Mouse (Mus musculus) forebrain, embryonic 11.5 days (tissue): ENCODE data around the gene Cdk19. TPM values are rescaled to one million over a fixed set of nuclear protein-coding genes. Genes with fewer than 3 reads are reported as not detected.

Experiments
- ATAC-seq: fragments of 200-750 bp; cut with Nextera tagmentation; replicated peaks from 2 replicates; pipeline ENCODE4 v1.8.0; 2017; ENCODE audit warnings: moderate TSS enrichment; ENCODE audit not compliant: low FRiP score
- DNase-seq: peaks from one replicate; pipeline ENCODE4 v3.0.0-alpha.2; 2017; ENCODE audit warnings: low spot score
- H3K27ac ChIP-seq: fragments of 300-500 bp; sonication (generic); 2 replicates; pipeline ENCODE4 v1.5.1; 2014; ENCODE audit warnings: low read depth, low read length
- H3K27me3 ChIP-seq: fragments of 300-500 bp; sonication (generic); 2 replicates; pipeline ENCODE4 v1.6.1; 2014; ENCODE audit warnings: mild to moderate bottlenecking, low read length, mixed read lengths; ENCODE audit not compliant: control insufficient read depth, insufficient read depth
- H3K36me3 ChIP-seq: fragments of 300-500 bp; sonication (generic); 2 replicates; pipeline ENCODE4 v1.6.1; 2014; ENCODE audit warnings: mild to moderate bottlenecking, low read length, moderate library complexity, mixed read lengths; ENCODE audit not compliant: control insufficient read depth, insufficient read depth
- H3K4me1 ChIP-seq: fragments of 300-500 bp; sonication (generic); replicated peaks from 2 replicates; pipeline ENCODE4 v1.6.1; 2014; ENCODE audit warnings: low read length, mixed read lengths; ENCODE audit not compliant: control insufficient read depth, insufficient read depth
- H3K4me2 ChIP-seq: fragments of 300-500 bp; sonication (generic); 2 replicates; pipeline ENCODE4 v1.6.1; 2014; ENCODE audit warnings: low read depth, mild to moderate bottlenecking, low read length, moderate library complexity, mixed read lengths; ENCODE audit not compliant: severe bottlenecking
- H3K4me3 ChIP-seq: fragments of 300-500 bp; sonication (generic); 2 replicates; pipeline ENCODE4 v1.5.1; 2014; ENCODE audit warnings: low read depth, low read length
- H3K9ac ChIP-seq: fragments of 300-500 bp; sonication (generic); 2 replicates; pipeline ENCODE4 v1.6.1; 2014; ENCODE audit warnings: low read length
- H3K9me3 ChIP-seq: fragments of 300-500 bp; sonication (generic); 2 replicates; pipeline ENCODE4 v1.6.1; 2016; ENCODE audit warnings: low read length, mixed read lengths; ENCODE audit not compliant: control insufficient read depth
- WGBS: fragments of 180-500 bp; shearing (Covaris S2); extraction: QIAGEN DNeasy Blood & Tissue Kit; methylation state at CpG from one replicate; pipeline ENCODE4 v1.1.7; 2014; 5-methylcytosine and 5-hydroxymethylcytosine counted together
- polyA plus RNA-seq: library from polyadenylated mRNA; unstranded; fragments of >200 nt; fragmentation: Nextera tagmentation; extraction: Ambion mirVana; gene quantifications from 2 replicates; pipeline ENCODE4 v1.2.1, GENCODE M21; 2014

Gene Cdk19
- polyA plus RNA-seq, 1 experiment from 2014 or later: 8.0 TPM

DNA sequence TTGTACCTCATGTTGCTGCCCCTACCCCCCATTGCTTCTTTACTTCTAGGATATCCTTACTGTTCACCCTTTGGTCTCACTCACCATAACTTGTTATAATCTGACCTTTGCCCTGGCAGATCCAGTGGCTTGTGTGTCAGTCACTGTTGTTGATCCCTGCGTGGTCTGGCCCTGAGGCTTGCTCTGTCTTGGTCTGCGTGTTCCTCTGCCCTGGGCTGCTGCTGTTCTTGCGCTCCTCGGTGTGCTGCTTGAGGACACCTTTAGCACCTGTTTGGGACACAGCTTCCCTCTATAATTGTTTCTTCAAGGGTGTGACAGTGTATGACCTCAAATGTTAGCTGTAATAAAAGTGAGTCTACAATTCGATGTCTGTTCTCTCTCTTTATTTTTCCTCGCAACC, 122.0 kb downstream of the Cdk19 start:
- no peak overlapping the region for H3K4me3 ChIP-seq
- no peaks in the 10 kb centered on the region for H3K4me1 ChIP-seq
- H3K9ac ChIP-seq: no peak overlapping the region
- no peak overlapping the region for H3K27ac ChIP-seq
- ATAC-seq (no peak), DNase-seq (no peak)
- no peaks in the 10 kb centered on the region for H3K36me3 ChIP-seq
- WGBS: 87% methylated on average over 6 of the region's 6 CpGs
- H3K9me3 ChIP-seq: no peaks in the 10 kb centered on the region
- no peaks in the 10 kb centered on the region for H3K27me3 ChIP-seq
- no peak overlapping the region for H3K4me2 ChIP-seq

DNA sequence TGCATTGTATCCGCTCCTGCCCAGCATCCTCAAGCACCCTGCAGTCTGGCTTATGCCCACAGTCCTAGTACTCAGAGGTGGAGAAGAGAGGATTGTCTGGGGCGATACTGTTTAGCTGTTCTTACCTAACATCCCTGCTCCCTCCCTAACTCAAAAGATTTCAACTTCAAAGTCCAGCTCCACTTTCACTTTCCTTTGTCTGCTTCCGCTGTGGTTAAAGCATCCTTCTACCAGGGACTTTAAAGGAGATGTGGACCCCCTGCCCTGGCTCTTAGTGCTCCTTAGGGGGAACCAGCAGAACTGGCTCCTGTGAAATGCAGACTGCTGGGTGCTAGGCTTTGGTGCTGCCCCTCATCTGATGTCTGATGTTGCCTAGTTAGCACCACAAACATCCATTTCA, 122.9 kb downstream of the Cdk19 start:
- H3K36me3 ChIP-seq: no peaks in the 10 kb centered on the region
- H3K4me3 ChIP-seq: no peak overlapping the region
- H3K27me3 ChIP-seq: no peaks in the 10 kb centered on the region
- DNase-seq (no peak), ATAC-seq (no peak)
- H3K27ac ChIP-seq: no peak overlapping the region
- WGBS: 34% methylated on average over 3 of the region's 3 CpGs
- H3K4me1 ChIP-seq: no peaks in the 10 kb centered on the region
- no peaks in the 10 kb centered on the region for H3K9me3 ChIP-seq
- H3K9ac ChIP-seq: no peak overlapping the region
- no peak overlapping the region for H3K4me2 ChIP-seq

DNA sequence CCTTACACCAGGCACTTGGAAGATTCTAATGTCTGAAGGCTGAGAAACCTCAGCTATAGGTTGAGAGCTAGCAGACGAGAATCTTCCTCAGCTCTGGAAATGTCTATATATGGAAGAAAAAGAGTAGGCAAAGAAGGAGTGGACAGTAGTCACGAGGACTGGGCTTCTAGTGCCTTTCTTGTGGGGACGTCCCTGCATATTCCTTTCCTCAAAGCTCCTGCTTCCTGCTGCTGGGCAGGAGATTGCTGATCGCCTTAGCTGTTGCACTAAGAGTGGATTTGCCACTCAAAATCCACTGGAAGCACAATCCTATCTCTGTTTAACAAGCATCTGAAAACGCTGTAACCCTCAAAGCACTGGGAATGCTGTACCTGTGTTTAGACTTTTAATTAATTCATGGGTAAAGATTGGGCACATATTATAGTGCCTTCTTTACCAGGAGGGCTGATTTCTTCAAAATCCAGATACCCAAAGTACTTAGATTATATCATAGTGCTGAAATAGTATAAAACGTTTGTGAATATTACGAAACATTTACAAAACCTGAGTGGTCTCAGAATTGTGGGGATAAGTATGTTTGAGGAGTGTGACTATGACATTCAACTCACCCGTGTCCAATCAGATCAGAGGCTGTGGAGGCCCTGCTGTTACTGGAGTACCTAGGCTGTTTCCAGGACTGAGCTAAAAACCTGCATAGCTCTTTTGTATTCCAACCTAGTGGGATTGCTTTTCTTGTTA, 128.0 kb downstream of the Cdk19 start:
- Histone ChIP-seq H3K4me2 (no peak overlapping the region), H3K36me3 (no peaks in the 10 kb centered on the region), H3K4me1 (no peaks in the 10 kb centered on the region), H3K9me3 (no peaks in the 10 kb centered on the region), H3K27me3 (no peaks in the 10 kb centered on the region), H3K27ac (no peak overlapping the region), H3K9ac (no peak overlapping the region), H3K4me3 (no peak overlapping the region)
- ATAC-seq (no peak), DNase-seq (no peak)
- 83% methylated on average over 8 of the region's 8 CpGs for WGBS

DNA sequence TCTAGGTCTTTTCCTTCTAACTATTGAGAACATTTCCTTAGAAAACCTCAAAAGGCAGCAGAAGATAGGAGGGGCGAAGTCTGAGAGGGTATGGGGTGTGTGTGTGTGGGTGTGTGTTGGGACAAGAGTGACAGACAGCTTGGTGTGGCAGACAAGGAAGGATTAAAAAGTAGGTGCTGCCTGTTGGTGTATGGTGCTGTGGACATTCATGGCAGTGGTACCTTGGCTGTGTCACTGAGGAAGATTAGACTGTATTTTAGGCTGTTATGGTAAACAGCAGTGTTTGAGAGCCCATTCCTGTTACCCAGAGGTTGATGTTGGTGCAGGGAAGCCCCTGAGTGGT, 128.5 kb downstream of the Cdk19 start:
- no peaks in the 10 kb centered on the region for H3K9me3 ChIP-seq
- no peaks in the 10 kb centered on the region; the same call in 1 of the 2 replicates for H3K36me3 ChIP-seq
- H3K4me2 ChIP-seq: no peak overlapping the region
- H3K9ac ChIP-seq: no peak overlapping the region
- 87% methylated on average over 1 of the region's 1 CpGs for WGBS
- ATAC-seq: no peak
- no peak overlapping the region for H3K4me3 ChIP-seq
- no peak for DNase-seq
- H3K27ac ChIP-seq: no peak overlapping the region
- H3K4me1 ChIP-seq: no peaks in the 10 kb centered on the region
- H3K27me3 ChIP-seq: no peaks in the 10 kb centered on the region

DNA sequence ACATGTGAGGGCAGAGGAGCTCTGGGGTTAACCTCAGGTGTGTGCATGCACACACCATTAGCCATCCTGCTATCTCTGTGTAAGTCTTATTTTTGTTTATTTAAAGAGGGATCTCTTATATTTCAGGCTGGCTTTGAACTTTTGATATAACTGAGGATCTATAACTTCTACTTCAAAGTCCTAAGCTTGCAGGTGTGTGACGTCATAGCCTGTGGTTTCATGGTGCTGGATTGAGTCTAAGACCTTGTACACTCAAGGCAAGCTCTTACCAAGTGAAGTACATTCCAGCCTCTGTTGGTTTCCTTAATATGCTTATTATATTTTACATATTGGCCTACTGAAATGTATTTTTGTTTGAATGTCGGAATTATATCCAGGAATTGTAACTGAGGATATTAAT, 129.8 kb downstream of the Cdk19 start:
- Histone ChIP-seq H3K27ac (no peak overlapping the region), H3K27me3 (no peaks in the 10 kb centered on the region), H3K4me3 (no peak overlapping the region), H3K9ac (no peak overlapping the region), H3K4me1 (no peaks in the 10 kb centered on the region), H3K9me3 (no peaks in the 10 kb centered on the region), H3K36me3 (no peaks in the 10 kb centered on the region; the same call in 1 of the 2 replicates), H3K4me2 (no peak overlapping the region)
- DNase-seq (no peak), ATAC-seq (no peak)
- 89% methylated on average over 2 of the region's 2 CpGs for WGBS

DNA sequence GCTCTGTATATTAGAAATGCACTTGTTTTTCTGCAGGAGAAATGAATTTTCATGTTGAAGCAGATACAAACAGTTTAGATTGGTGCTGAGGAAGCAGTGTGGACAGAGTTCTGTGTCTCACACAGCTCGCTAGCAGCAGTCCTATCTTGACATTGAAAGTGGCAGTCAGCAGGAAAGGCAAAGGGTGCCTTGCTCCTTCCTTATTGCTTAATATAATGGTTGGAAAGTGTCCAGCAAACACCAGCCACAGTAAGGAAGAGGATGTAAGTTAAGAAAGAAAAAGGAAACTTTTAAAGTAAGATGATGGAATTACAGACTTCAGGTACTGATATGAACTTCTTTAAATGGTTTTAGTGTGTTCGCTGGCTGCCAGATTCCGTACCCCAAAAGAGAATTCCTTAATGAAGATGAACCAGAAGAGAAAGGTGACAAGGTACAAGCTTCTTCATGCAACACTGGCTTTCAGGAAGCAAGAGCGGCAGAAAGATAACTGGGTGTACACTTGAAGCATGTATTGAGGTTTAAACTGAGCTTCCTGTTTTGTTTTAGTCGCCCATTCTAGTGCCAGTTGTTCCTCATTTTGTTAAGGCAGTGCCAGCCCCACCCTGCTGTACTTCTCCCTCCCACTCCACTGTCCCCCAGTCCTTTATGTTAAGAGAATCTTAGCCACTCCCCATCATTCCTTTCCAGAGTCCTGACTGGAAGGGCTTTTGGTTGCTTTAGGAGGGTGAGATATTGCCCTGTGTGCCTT, 137.3 kb downstream of the Cdk19 start:
- no peak for DNase-seq
- no peak overlapping the region for H3K27ac ChIP-seq
- H3K4me2 ChIP-seq: no peak overlapping the region
- ATAC-seq: no peak
- no peaks in the 10 kb centered on the region; the same call in 1 of the 2 replicates for H3K36me3 ChIP-seq
- WGBS: 91% methylated on average over 5 of the region's 5 CpGs
- no peaks in the 10 kb centered on the region for H3K27me3 ChIP-seq
- H3K9ac ChIP-seq: no peak overlapping the region
- no peaks in the 10 kb centered on the region for H3K4me1 ChIP-seq
- no peak overlapping the region for H3K4me3 ChIP-seq
- H3K9me3 ChIP-seq: no peaks in the 10 kb centered on the region

DNA sequence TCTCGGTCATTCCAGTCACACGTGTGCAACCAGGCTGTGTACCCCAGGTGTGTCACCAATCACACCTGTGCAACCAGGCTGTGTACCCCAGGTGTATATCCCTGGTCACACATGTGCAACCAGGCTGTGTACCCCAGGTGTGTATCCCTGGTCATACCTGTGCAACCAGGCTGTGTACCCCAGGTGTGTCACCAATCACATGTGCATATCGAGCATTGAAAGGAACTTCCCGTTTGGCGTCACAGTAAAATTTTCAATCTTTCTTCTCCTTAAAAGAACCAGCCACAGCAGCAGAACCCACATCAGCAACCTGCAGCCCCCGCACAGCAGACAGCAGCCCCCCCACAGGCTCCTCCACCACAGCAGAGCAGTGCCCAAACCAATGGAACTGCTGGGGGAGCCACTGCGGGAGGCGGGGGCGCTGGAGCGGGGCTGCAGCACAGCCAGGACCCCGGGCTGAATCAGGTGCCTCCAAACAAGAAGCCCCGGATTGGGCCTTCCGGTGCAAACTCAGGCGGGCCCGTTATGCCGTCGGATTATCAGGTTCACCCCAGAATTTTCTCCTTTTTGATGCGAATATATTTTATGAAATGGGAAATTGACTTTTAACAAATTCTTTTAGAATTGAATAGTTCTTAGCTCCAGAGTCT, 138.2 kb downstream of the Cdk19 start:
- no peak for DNase-seq

DNA sequence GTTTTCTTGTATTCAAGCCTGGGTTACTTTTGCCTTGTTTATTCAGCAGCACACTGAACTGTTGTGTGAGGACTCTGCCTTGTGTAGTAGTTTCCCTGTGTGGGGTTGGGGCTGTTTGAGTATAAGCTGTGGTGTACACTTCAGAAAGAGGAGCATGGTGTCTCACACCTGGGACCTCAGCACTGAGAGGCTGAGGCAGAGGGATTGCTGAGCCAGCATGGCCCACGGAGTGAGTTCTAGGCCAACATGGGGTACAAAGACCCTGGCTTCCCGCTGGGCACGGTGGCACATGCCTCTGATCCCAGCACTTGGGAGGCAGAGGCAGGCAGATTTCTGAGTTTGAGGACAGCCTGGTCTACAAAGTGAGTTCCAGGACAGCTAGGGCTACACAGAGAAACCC, 139.3 kb downstream of the Cdk19 start:
- no peak for ATAC-seq
- no peak for DNase-seq
- no peaks in the 10 kb centered on the region; the same call in 1 of the 2 replicates for H3K36me3 ChIP-seq

More for the DNA sequence above, 138.2 kb downstream of the Cdk19 start:
- ATAC-seq: no peak
- no peaks in the 10 kb centered on the region for H3K4me1 ChIP-seq
- no peak overlapping the region for H3K4me2 ChIP-seq
- no peak overlapping the region for H3K27ac ChIP-seq
- no peak overlapping the region for H3K9ac ChIP-seq
- no peak overlapping the region for H3K4me3 ChIP-seq
- no peaks in the 10 kb centered on the region for H3K27me3 ChIP-seq
- H3K36me3 ChIP-seq: no peaks in the 10 kb centered on the region; the same call in 1 of the 2 replicates
- no peaks in the 10 kb centered on the region for H3K9me3 ChIP-seq
- 91% methylated on average over 18 of the region's 18 CpGs for WGBS

More for the DNA sequence above, 139.3 kb downstream of the Cdk19 start:
- H3K4me1 ChIP-seq: no peaks in the 10 kb centered on the region
- no peak overlapping the region for H3K9ac ChIP-seq
- H3K4me2 ChIP-seq: no peak overlapping the region
- H3K9me3 ChIP-seq: no peaks in the 10 kb centered on the region
- no peak overlapping the region for H3K27ac ChIP-seq
- H3K27me3 ChIP-seq: no peaks in the 10 kb centered on the region
- WGBS: 97% methylated on average over 3 of the region's 3 CpGs
- no peak overlapping the region for H3K4me3 ChIP-seq
